Mouse (Mus musculus) CH12.LX (cell line): ENCODE measurements around the gene Pde9a. TPM values are rescaled to one million over a fixed set of nuclear protein-coding genes. Genes with fewer than 3 reads are reported as not detected.

Source experiments
- DNase-seq: peaks from one replicate; pipeline ENCODE4 v3.0.0-alpha.2; 2013; ENCODE audit errors: extremely low read depth
- H3K27ac ChIP-seq: 2 replicates; pipeline ENCODE4 v1.5.1; 2012; ENCODE audit warnings: low read depth, mild to moderate bottlenecking, control low read depth, moderate library complexity; ENCODE audit not compliant: insufficient read depth
- H3K27me3 ChIP-seq: replicated peaks from 2 replicates; pipeline ENCODE3; 2012; ENCODE audit warnings: inconsistent platforms
- H3K36me3 ChIP-seq, 2 experiments: replicated peaks in 1 of 2; 2 replicates each; pipeline versions ENCODE3 to v1.6.1; 2012; ENCODE audit warnings: inconsistent platforms in 1 of 2, low read length in 1 of 2, mild to moderate bottlenecking in 1 of 2, mixed read lengths in 1 of 2, moderate library complexity in 1 of 2; ENCODE audit not compliant: control insufficient read depth in 1 of 2, insufficient read depth in 1 of 2
- H3K4me1 ChIP-seq, 2 experiments: 2 replicates each; pipeline ENCODE4 v1.6.1; 2012; ENCODE audit warnings: inconsistent platforms in 1 of 2, moderate library complexity in 1 of 2; ENCODE audit not compliant: insufficient read depth in 2 of 2, control insufficient read depth in 1 of 2
- H3K4me2 ChIP-seq: 2 replicates; pipeline ENCODE4 v1.6.1; 2012; ENCODE audit warnings: low read depth, mild to moderate bottlenecking, control low read depth; ENCODE audit not compliant: poor library complexity, insufficient read depth, severe bottlenecking
- H3K4me3 ChIP-seq, 3 experiments: fragments of 150-350 bp in 1 of 3; sonication (generic) in 1 of 3; replicated peaks in 1 of 3; 2 replicates each; pipeline versions ENCODE3 to v1.5.1; 2011 to 2012; ENCODE audit warnings: low read depth in 2 of 3, low read length in 2 of 3, mild to moderate bottlenecking in 2 of 3, moderate library complexity in 2 of 3, control low read depth in 1 of 3, improper control_type of control experiment in 1 of 3, inconsistent platforms in 1 of 3, mixed read lengths in 1 of 3; ENCODE audit not compliant: poor library complexity in 1 of 3
- H3K79me2 ChIP-seq: replicated peaks from 2 replicates; pipeline ENCODE4 v1.6.1; 2012; ENCODE audit warnings: mild to moderate bottlenecking, moderate library complexity; ENCODE audit not compliant: control insufficient read depth, poor library complexity, insufficient read depth, severe bottlenecking; ENCODE audit errors: extremely low read depth
- H3K9ac ChIP-seq: 2 replicates; pipeline ENCODE4 v1.6.1; 2012; ENCODE audit warnings: low read depth, mild to moderate bottlenecking, control low read depth, moderate library complexity; ENCODE audit not compliant: insufficient read depth
- H3K9me3 ChIP-seq: replicated peaks from 2 replicates; pipeline ENCODE3; 2012; ENCODE audit warnings: low read length, inconsistent platforms, mixed read lengths
- BHLHE40 ChIP-seq: IDR thresholded peaks from 2 replicates; pipeline ENCODE4 v1.6.1; 2011; ENCODE audit warnings: mild to moderate bottlenecking, low read depth, low read length, improper control_type of control experiment
- CHD2 ChIP-seq: IDR thresholded peaks from 2 replicates; pipeline ENCODE4 v1.6.1; 2011; ENCODE audit warnings: low read length, improper control_type of control experiment
- ELF1 ChIP-seq: IDR thresholded peaks from 2 replicates; pipeline ENCODE4 v1.6.1; 2014; ENCODE audit warnings: low read depth, mild to moderate bottlenecking, inconsistent platforms, low read length, improper control_type of control experiment
- EP300 ChIP-seq: IDR thresholded peaks from 2 replicates; pipeline ENCODE4 v1.6.1; 2011; ENCODE audit warnings: low read length, improper control_type of control experiment
- ETS1 ChIP-seq: conservative IDR thresholded peaks from 2 replicates; pipeline ENCODE4 v1.6.1; 2012; ENCODE audit warnings: low read depth, mild to moderate bottlenecking, inconsistent platforms, low read length, improper control_type of control experiment, moderate library complexity
- JUN ChIP-seq: IDR thresholded peaks from 2 replicates; pipeline ENCODE4 v1.6.1; 2011; ENCODE audit warnings: low read depth, mild to moderate bottlenecking, low read length, improper control_type of control experiment, moderate library complexity; ENCODE audit not compliant: insufficient read depth
- JUND ChIP-seq: conservative IDR thresholded peaks from 2 replicates; pipeline ENCODE4 v1.6.1; 2011; ENCODE audit warnings: low read depth, low read length, improper control_type of control experiment
- KAT2A ChIP-seq: IDR thresholded peaks from 2 replicates; pipeline ENCODE4 v1.6.1; 2012; ENCODE audit warnings: low read length, improper control_type of control experiment, inconsistent platforms; ENCODE audit not compliant: insufficient replicate concordance
- MAFK ChIP-seq: IDR thresholded peaks from 2 replicates; pipeline ENCODE4 v1.6.1; 2011; ENCODE audit warnings: low read length, improper control_type of control experiment; ENCODE audit not compliant: insufficient replicate concordance
- MAZ ChIP-seq: IDR thresholded peaks from 2 replicates; pipeline ENCODE4 v1.6.1; 2012; ENCODE audit warnings: low read depth, mild to moderate bottlenecking, inconsistent platforms, low read length, improper control_type of control experiment, moderate library complexity
- MEF2A ChIP-seq: IDR thresholded peaks from 2 replicates; pipeline ENCODE4 v1.6.1; 2014; ENCODE audit warnings: low read depth, mild to moderate bottlenecking, inconsistent platforms, low read length, improper control_type of control experiment, borderline replicate concordance
- MXI1 ChIP-seq: IDR thresholded peaks from 2 replicates; pipeline ENCODE4 v1.6.1; 2011; ENCODE audit warnings: mild to moderate bottlenecking, low read depth, low read length, improper control_type of control experiment
- NELFE ChIP-seq: IDR thresholded peaks from 2 replicates; pipeline ENCODE4 v1.6.1; 2011; ENCODE audit warnings: low read depth, low read length, improper control_type of control experiment
- NRF1 ChIP-seq: IDR thresholded peaks from 2 replicates; pipeline ENCODE4 v1.6.1; 2014; ENCODE audit warnings: low read depth, mild to moderate bottlenecking, inconsistent platforms, low read length, improper control_type of control experiment, moderate library complexity
- PAX5 ChIP-seq: IDR thresholded peaks from 2 replicates; pipeline ENCODE4 v1.6.1; 2012; ENCODE audit warnings: low read length, inconsistent platforms, mixed read lengths
- POLR2AphosphoS2 ChIP-seq: IDR thresholded peaks from 2 replicates; pipeline ENCODE4 v1.6.1; 2011; ENCODE audit warnings: low read depth, low read length, improper control_type of control experiment
- RAD21 ChIP-seq: IDR thresholded peaks from 2 replicates; pipeline ENCODE4 v1.6.1; 2011; ENCODE audit warnings: low read depth, mild to moderate bottlenecking, low read length, improper control_type of control experiment, moderate library complexity
- SIN3A ChIP-seq: IDR thresholded peaks from 2 replicates; pipeline ENCODE4 v1.6.1; 2012; ENCODE audit warnings: low read length, improper control_type of control experiment, inconsistent platforms
- SMC3 ChIP-seq: IDR thresholded peaks from 2 replicates; pipeline ENCODE4 v1.6.1; 2011; ENCODE audit warnings: low read depth, low read length, improper control_type of control experiment
- TBP ChIP-seq: conservative IDR thresholded peaks from 2 replicates; pipeline ENCODE4 v1.6.1; 2011; ENCODE audit warnings: low read depth, low read length, improper control_type of control experiment
- TCF12 ChIP-seq: IDR thresholded peaks from 2 replicates; pipeline ENCODE4 v1.6.1; 2014; ENCODE audit warnings: low read depth, mild to moderate bottlenecking, inconsistent platforms, low read length, improper control_type of control experiment
- USF1 ChIP-seq: IDR thresholded peaks from 2 replicates; pipeline ENCODE4 v1.6.1; 2014; ENCODE audit warnings: low read depth, mild to moderate bottlenecking, inconsistent platforms, low read length, improper control_type of control experiment
- USF2 ChIP-seq: conservative IDR thresholded peaks from 2 replicates; pipeline ENCODE4 v1.6.1; 2011; ENCODE audit warnings: low read depth, low read length, improper control_type of control experiment
- ZC3H11A ChIP-seq: IDR thresholded peaks from 2 replicates; pipeline ENCODE4 v1.6.1; 2012; ENCODE audit warnings: low read depth, mild to moderate bottlenecking, inconsistent platforms, low read length, improper control_type of control experiment
- dilution Hi-C: fragments of 300-500 bp; cut with MboI; formaldehyde crosslinking; loops from 2 replicates; pipeline ENCODE4 v1.14.3; 2020; ENCODE audit warnings: low sequenced_read_pairs; ENCODE audit not compliant: extremely low pct_unique_long_range_greater_than_20kb, extremely low pct_ligation_motif_present
- in situ Hi-C: fragments of 300-500 bp; cut with MboI; formaldehyde crosslinking; loops from 3 replicates; pipeline ENCODE4 v1.14.3; 2019; ENCODE audit warnings: low sequenced_read_pairs, low pct_ligation_motif_present, low pct_unique_long_range_greater_than_20kb, mixed read lengths
- polyA plus RNA-seq: library from polyadenylated mRNA; unstranded; fragments of >175 nt; gene quantifications from 2 replicates; pipeline ENCODE4 v1.2.1, GENCODE M21; 2012; ENCODE audit warnings: low read depth; ENCODE audit not compliant: insufficient read length
- total RNA-seq, 2 experiments: library from RNA; depleted of rRNA; stranded (reverse); fragments of 300-350 nt in 1 of 2; fragments of >200 nt in 1 of 2; gene quantifications; 2 replicates each; pipeline ENCODE4 v1.2.3; 2012 to 2014

Gene Pde9a
- total and polyA plus RNA-seq, 3 experiments = not detected

DNA sequence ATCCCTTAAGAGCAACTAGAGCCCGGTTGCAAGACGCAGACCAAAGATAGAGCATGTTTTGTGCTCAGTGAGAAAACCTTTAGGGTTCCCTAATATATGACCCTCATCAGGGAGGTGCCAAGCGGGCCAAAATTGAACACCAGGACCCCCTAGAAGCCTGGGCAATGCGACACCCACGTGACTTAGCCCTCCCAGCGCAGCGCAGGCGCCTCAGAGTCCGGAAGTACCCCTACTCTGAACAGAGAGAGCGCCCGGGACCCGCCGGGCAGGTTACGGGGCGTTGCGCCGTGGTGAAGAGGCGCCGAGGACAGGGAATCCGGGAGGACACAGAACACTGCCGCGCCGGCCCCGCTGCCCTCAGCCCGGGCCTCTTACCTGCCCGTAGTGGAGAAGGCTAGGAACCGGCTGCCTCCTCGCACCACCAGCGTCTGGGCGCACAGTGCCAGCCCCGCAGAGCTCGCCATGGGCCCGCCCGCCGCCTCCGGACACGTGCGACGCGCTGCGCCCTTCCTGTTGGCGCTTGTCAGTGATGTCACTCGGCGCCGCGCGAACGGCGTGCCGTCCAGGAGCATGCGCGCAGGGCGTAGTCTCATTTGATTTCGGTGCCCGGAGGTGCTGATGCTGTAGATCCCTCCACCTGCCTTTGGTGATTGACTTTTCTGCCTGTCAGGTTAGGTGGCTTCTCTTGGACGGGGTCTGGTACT lies 125.9 kb downstream of the Pde9a start (continued):
- TF ChIP-seq USF1 = peak; percentile 69
- TF ChIP-seq NRF1 = peak; percentile 88
- peak; percentile 96 for TF ChIP-seq ELF1
- TF ChIP-seq MEF2A = peak; percentile 64; the same call in 1 of the 2 replicates
- TF ChIP-seq KAT2A = peak; percentile 84; the same call in 1 of the 2 replicates
- peak; percentile 98 for TF ChIP-seq SIN3A
- peak; percentile 93 for TF ChIP-seq TCF12
- TF ChIP-seq POLR2AphosphoS2 = peak; percentile 90; the same call in 1 of the 2 replicates
- TF ChIP-seq, all 38 proteins: peak for 22

DNA sequence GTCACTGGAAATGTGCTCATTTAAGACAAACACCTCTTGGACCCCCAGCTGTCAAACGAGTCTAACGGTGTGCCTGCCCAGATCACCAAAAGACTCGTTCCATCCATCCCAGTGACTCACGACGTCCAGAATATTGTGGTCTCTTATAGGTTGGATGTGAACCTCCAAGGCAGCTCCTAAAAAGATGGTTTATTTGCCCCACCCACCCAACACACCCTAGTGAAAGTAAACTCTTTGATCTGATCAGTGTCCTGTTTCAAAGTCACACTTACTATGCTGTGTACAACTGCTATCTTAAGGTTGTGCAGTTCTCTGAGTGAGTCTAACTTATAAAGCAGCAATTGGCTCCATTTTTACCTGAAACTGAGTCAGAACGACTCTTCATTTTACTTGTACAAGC lies 126.6 kb downstream of the Pde9a start:
- dilution Hi-C loops (no loop called here), in situ Hi-C loops (loop anchor here (10.0 kb wide), 1 partner anchor 152 kb away; no protein-coding TSS in a partner anchor)
- Histone ChIP-seq H3K9ac (peak overlapping the region; percentile 76), H3K79me2 (peaks cover 24% of the 10 kb centered on the region), H3K9me3 (no peaks in the 10 kb centered on the region), H3K4me1 (peaks cover 0 to 25% of the 10 kb centered on the region in 2 experiments; a peak in 3 of 4 replicates), H3K27ac (no peak overlapping the region), H3K36me3 (peaks cover 27 to 29% of the 10 kb centered on the region in 2 experiments), H3K4me3 (peak overlapping the region; percentile 87 to 90 (median 89)), H3K27me3 (no peaks in the 10 kb centered on the region), H3K4me2 (peak overlapping the region; percentile 46)
- DNase-seq = no peak
- no peak for TF ChIP-seq ELF1
- no peak for TF ChIP-seq MAFK
- no peak for TF ChIP-seq BHLHE40
- no peak for TF ChIP-seq TBP
- TF ChIP-seq ZC3H11A = no peak
- no peak for TF ChIP-seq SMC3
- no peak for TF ChIP-seq EP300
- no peak for TF ChIP-seq ETS1
- no peak for TF ChIP-seq NELFE
- TF ChIP-seq USF2 = no peak
- no peak for TF ChIP-seq JUND
- TF ChIP-seq MEF2A = no peak
- no peak for TF ChIP-seq MAZ
- TF ChIP-seq USF1 = no peak
- TF ChIP-seq PAX5 = no peak
- no peak for TF ChIP-seq CHD2
- no peak for TF ChIP-seq MXI1
- TF ChIP-seq RAD21 = no peak
- TF ChIP-seq JUN = no peak
